Mouse (Mus musculus): Measurements from ENCODE around the gene Dync1li1. TPM values are rescaled to one million over a fixed set of nuclear protein-coding genes. Genes with fewer than 3 reads are reported as not detected.

Dync1li1 gene
- polyA plus RNA-seq, 1 experiment from 2014 or later: 107 TPM

Other genes with a start within 250 kb of the Dync1li1 start
- not detected in 2 replicates for gene Ccr4, start 183.9 kb upstream of the Dync1li1 start, polyA plus RNA-seq (2014; fragmentation: Nextera tagmentation; extraction: Ambion mirVana)
- not detected in 2 replicates for gene C130032M10Rik, start 173.1 kb upstream of the Dync1li1 start, polyA plus RNA-seq (2014; fragmentation: Nextera tagmentation; extraction: Ambion mirVana)
- gene Trim71, start 124.4 kb upstream of the Dync1li1 start, polyA plus RNA-seq (2014; fragmentation: Nextera tagmentation; extraction: Ambion mirVana): 0.15 and 0.16 TPM in 2 replicates
- 44.0 and 56.7 TPM in 2 replicates for gene Cnot10, start 48.6 kb upstream of the Dync1li1 start, polyA plus RNA-seq (2014; fragmentation: Nextera tagmentation; extraction: Ambion mirVana)
- 13.8 and 19.2 TPM in 2 replicates for gene Cmtm6, start 42.3 kb downstream of the Dync1li1 start, polyA plus RNA-seq (2014; fragmentation: Nextera tagmentation; extraction: Ambion mirVana)
- gene Cmtm7, start 93.1 kb downstream of the Dync1li1 start, polyA plus RNA-seq (2014; fragmentation: Nextera tagmentation; extraction: Ambion mirVana): 4.9 and 14.4 TPM in 2 replicates
- 4.4 and 6.1 TPM in 2 replicates for gene Cmtm8, start 155.4 kb downstream of the Dync1li1 start, polyA plus RNA-seq (2014; fragmentation: Nextera tagmentation; extraction: Ambion mirVana)
- gene Gpd1l, start 245.2 kb downstream of the Dync1li1 start, polyA plus RNA-seq (2014; fragmentation: Nextera tagmentation; extraction: Ambion mirVana): 14.3 and 15.7 TPM in 2 replicates